Mouse (Mus musculus): Measurements from ENCODE around the gene Esrrg.

- TF ChIP-seq CTCF (IDR thresholded peaks at IDR 0.05; ENCODE audit: borderline replicate concordance, insufficient read depth, low read length) (no peak), POLR2A (IDR thresholded peaks at IDR 0.05; ENCODE audit: low read depth, low read length) (no peak)
Measured at GRCm38 (mm10) chr1:187623981-187624380, 15.4 kb downstream of the Esrrg start.

Data from embryonic fibroblast, embryonic 13.5 days (primary cell).